Mouse (Mus musculus): Measurements from ENCODE around the gene Polr2m. TPM values are rescaled to one million over a fixed set of nuclear protein-coding genes. Genes with fewer than 3 reads are reported as not detected.
A peak's percentile ranks its signal among the peaks of the same experiment; 100 is the strongest.
"Not testable (repeated sequence)": the region's sequence is repeated elsewhere in the genome, so short reads cannot be mapped to it uniquely, and the experiment has no call there.

Polr2m gene
- polyA plus RNA-seq, 1 experiment from 2014 or later, result 585 TPM

- WGBS, result 68% methylated on average over 15 of the region's 15 CpGs
- 0 out of 2 replicates have a peak, but pooled peaks cover 8% of the 10 kb centered on the region for H3K27me3 ChIP-seq (replicated peaks; ENCODE audit: low read depth, poor library complexity, severe bottlenecking)
- peaks cover 44% of the 10 kb centered on the region for H3K4me1 ChIP-seq
- peak overlapping the region; percentile 67 for H3K27ac ChIP-seq (replicated peaks)
- H3K4me3 ChIP-seq, result no peak overlapping the region
- no peaks in the 10 kb centered on the region for H3K36me3 ChIP-seq (replicated peaks)
- no peak for DNase-seq (ENCODE audit: low spot score)
- no peaks in the 10 kb centered on the region for H3K9me3 ChIP-seq
Observed at GRCm38 (mm10) chr9:71492296-71493025, 6.7 kb upstream of the Polr2m start.

DNA sequence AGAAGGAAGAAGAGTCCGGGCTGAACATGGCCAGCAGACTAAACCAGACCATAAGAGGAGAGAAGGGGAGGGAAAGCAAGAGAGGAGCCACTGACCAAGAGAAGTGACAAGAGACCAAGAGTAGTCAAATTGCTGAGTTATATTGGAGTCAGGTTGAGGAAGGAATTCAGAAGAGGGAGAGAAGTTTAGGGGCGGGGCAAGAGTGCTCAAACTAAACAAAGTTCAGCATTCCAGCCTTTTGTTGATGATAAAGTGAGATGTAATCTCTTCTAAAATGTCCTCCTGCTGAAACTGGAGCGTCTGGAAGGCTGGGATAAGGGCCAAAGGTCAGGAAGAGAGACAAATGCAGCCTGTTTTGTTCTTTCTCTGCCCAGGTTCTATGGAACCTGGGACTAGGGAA, 4.3 kb upstream of the Polr2m start:
- 0 out of 2 replicates have a peak, but pooled peaks cover 9% of the 10 kb centered on the region for H3K27me3 ChIP-seq (replicated peaks; ENCODE audit: low read depth, poor library complexity, severe bottlenecking)
- H3K4me1 ChIP-seq, result peaks cover 40% of the 10 kb centered on the region
- H3K27ac ChIP-seq (replicated peaks), result peak overlapping the region; percentile 7; the same call in 1 of the 2 replicates
- no peaks in the 10 kb centered on the region for H3K36me3 ChIP-seq (replicated peaks)
- no peak overlapping the region for H3K4me3 ChIP-seq
- H3K9me3 ChIP-seq, result no peaks in the 10 kb centered on the region
- WGBS, result 54% methylated on average over 3 of the region's 3 CpGs
- no peak for DNase-seq (ENCODE audit: low spot score)

- 42% methylated on average over 7 of the region's 7 CpGs for WGBS
Observed at GRCm38 (mm10) chr9:71486127-71486526, 392 bp upstream of the Polr2m start.

DNA sequence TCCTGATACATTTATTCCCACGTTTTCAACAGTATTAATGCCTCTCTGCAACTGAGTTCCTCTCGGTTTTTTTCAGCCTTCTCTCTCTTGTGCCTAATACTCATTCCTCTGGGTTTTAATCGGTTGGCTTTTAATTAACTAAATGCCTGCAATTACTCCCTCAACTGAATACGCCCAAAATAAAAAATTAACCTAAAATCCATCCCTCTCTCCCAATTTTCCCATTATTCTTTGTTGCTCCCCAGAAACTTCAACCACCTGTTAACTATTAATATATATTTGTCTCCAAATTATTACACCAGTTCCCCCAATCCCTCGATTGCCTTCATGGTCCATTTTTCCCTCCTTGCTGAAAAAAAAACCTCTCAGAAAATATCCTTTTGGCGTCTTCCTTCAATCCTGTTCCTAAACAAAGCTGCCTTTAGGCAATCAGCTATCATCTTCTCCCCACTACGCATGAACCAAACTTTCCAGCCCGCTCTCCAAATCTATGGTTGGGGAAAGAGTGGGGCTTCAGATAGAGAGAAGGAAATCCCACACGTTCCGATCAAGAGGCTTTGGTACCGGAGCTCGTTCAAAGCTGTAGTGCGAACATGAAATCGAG, 762 bp downstream of the Polr2m start:
- Histone ChIP-seq H3K4me1 (peaks cover 15% of the 10 kb centered on the region), H3K36me3 (replicated peaks) (peaks cover 42% of the 10 kb centered on the region), H3K27ac (replicated peaks) (peak overlapping the region; percentile 100), H3K27me3 (replicated peaks; ENCODE audit: low read depth, poor library complexity, severe bottlenecking) (0 out of 2 replicates have a peak, but pooled peaks cover 9% of the 10 kb centered on the region), H3K4me3 (peak overlapping the region; percentile 98), H3K9me3 (no peaks in the 10 kb centered on the region)
- WGBS, result 2% methylated on average over 14 of the region's 14 CpGs
- no peak for DNase-seq (ENCODE audit: low spot score)

More at GRCm38 (mm10) chr9:71486127-71486526, 392 bp upstream of the Polr2m start:
- no peak for DNase-seq (ENCODE audit: low spot score)
- 0 out of 2 replicates have a peak, but pooled peaks cover 9% of the 10 kb centered on the region for H3K27me3 ChIP-seq (replicated peaks; ENCODE audit: low read depth, poor library complexity, severe bottlenecking)
- no peaks in the 10 kb centered on the region for H3K9me3 ChIP-seq
- H3K36me3 ChIP-seq (replicated peaks), result peaks cover 31% of the 10 kb centered on the region
- H3K4me1 ChIP-seq, result peaks cover 21% of the 10 kb centered on the region
- H3K27ac ChIP-seq (replicated peaks), result peak overlapping the region; percentile 100
- peak overlapping the region; percentile 98 for H3K4me3 ChIP-seq

DNA sequence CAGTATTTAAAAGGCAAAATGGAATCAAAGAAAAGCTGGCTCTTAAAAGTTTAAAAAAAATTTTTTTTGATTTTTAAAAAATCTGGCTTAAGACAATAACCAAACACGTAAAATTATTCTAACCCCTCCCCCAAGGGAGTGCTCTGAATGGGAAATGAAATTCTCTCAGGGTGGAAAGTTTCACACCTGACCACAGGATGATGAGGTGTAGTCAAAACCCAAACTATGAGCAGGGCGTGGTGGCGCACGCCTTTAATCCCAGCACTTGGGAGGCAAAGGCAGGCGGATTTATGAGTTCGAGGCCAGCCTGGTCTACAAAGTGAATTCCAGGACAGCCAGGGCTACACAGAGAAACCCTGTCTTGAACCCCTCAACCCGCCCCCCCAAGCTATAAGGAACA, 1.9 kb downstream of the Polr2m start:
- H3K27ac ChIP-seq (replicated peaks); H3K27me3 ChIP-seq (replicated peaks; ENCODE audit: low read depth, poor library complexity, severe bottlenecking); DNase-seq (ENCODE audit: low spot score); H3K4me1 ChIP-seq; H3K9me3 ChIP-seq: not testable (repeated sequence)
- peaks cover 53% of the 10 kb centered on the region for H3K36me3 ChIP-seq (replicated peaks)
- WGBS, result 89% methylated on average over 7 of the region's 7 CpGs
- peak overlapping the region; percentile 98 for H3K4me3 ChIP-seq

- WGBS, result 96% methylated on average over 2 of the region's 2 CpGs
- H3K27ac ChIP-seq (replicated peaks), result no peak overlapping the region
- H3K27me3 ChIP-seq (replicated peaks; ENCODE audit: low read depth, poor library complexity, severe bottlenecking), result no peaks in the 10 kb centered on the region
- peaks cover 6% of the 10 kb centered on the region; the same call in 1 of the 2 replicates for H3K4me1 ChIP-seq
- H3K9me3 ChIP-seq, result peaks cover 6% of the 10 kb centered on the region; the same call in 1 of the 2 replicates
- no peak overlapping the region for H3K4me3 ChIP-seq
- H3K36me3 ChIP-seq (replicated peaks), result peaks cover 89% of the 10 kb centered on the region
- DNase-seq (ENCODE audit: low spot score), result no peak
Observed at GRCm38 (mm10) chr9:71480305-71480704, 5.4 kb downstream of the Polr2m start.

- 95% methylated on average over 9 of the region's 9 CpGs for WGBS
- peaks cover 6% of the 10 kb centered on the region; the same call in 1 of the 2 replicates for H3K4me1 ChIP-seq
- DNase-seq (ENCODE audit: low spot score), result no peak
- H3K27me3 ChIP-seq (replicated peaks; ENCODE audit: low read depth, poor library complexity, severe bottlenecking), result no peaks in the 10 kb centered on the region
- H3K27ac ChIP-seq (replicated peaks), result no peak overlapping the region
- no peak overlapping the region for H3K4me3 ChIP-seq
- peaks cover 6% of the 10 kb centered on the region; the same call in 1 of the 2 replicates for H3K9me3 ChIP-seq
- peaks cover 98% of the 10 kb centered on the region for H3K36me3 ChIP-seq (replicated peaks)
Observed at GRCm38 (mm10) chr9:71479413-71479812, 6.3 kb downstream of the Polr2m start.

DNA sequence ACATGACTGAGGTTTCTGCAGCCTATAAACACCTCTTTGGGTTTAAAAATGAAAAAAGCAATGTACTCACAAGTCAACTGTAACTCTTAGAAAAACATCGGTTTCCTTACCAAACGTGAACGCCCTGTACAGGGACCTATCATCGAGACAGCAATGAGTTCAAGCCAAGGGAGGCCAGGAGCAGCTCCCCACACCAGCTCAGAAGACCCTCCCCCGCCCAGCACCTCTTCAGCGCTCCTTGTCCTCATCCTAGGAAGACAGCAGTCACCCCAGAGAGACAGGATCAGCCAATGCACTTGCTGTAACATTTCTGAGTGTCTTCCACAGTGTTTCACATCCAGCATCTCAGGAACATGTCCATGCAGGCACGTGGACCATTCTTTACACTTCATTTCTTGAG, 7.1 kb downstream of the Polr2m start:
- Histone ChIP-seq H3K4me1 (no peaks in the 10 kb centered on the region), H3K27ac (replicated peaks) (no peak overlapping the region), H3K36me3 (replicated peaks) (peaks cover 100% of the 10 kb centered on the region), H3K4me3 (no peak overlapping the region), H3K27me3 (replicated peaks; ENCODE audit: low read depth, poor library complexity, severe bottlenecking) (no peaks in the 10 kb centered on the region), H3K9me3 (peaks cover 6% of the 10 kb centered on the region; the same call in 1 of the 2 replicates)
- 95% methylated on average over 7 of the region's 7 CpGs for WGBS
- no peak for DNase-seq (ENCODE audit: low spot score)

- no peak for DNase-seq (ENCODE audit: low spot score)
- H3K27me3 ChIP-seq (replicated peaks; ENCODE audit: low read depth, poor library complexity, severe bottlenecking), result no peaks in the 10 kb centered on the region
- H3K9me3 ChIP-seq, result peaks cover 6% of the 10 kb centered on the region; the same call in 1 of the 2 replicates
- H3K4me3 ChIP-seq, result no peak overlapping the region
- no peak overlapping the region for H3K27ac ChIP-seq (replicated peaks)
- H3K36me3 ChIP-seq (replicated peaks), result peaks cover 85% of the 10 kb centered on the region
- WGBS, result 96% methylated on average over 3 of the region's 3 CpGs
- no peaks in the 10 kb centered on the region for H3K4me1 ChIP-seq
Observed at GRCm38 (mm10) chr9:71476601-71477000, 9.1 kb downstream of the Polr2m start.

- Histone ChIP-seq H3K4me3 (no peak overlapping the region), H3K36me3 (replicated peaks) (peaks cover 78% of the 10 kb centered on the region), H3K9me3 (peaks cover 6% of the 10 kb centered on the region; the same call in 1 of the 2 replicates), H3K27ac (replicated peaks) (no peak overlapping the region), H3K27me3 (replicated peaks; ENCODE audit: low read depth, poor library complexity, severe bottlenecking) (no peaks in the 10 kb centered on the region), H3K4me1 (no peaks in the 10 kb centered on the region)
- 92% methylated on average over 4 of the region's 4 CpGs for WGBS
- DNase-seq (ENCODE audit: low spot score), result no peak
Observed at GRCm38 (mm10) chr9:71475536-71475935, 10.2 kb downstream of the Polr2m start.

- no peak overlapping the region for H3K27ac ChIP-seq (replicated peaks)
- 78% methylated on average over 4 of the region's 4 CpGs for WGBS
- H3K27me3 ChIP-seq (replicated peaks; ENCODE audit: low read depth, poor library complexity, severe bottlenecking), result no peaks in the 10 kb centered on the region
- H3K36me3 ChIP-seq (replicated peaks), result 0 out of 2 replicates have a peak, but pooled peaks cover 3% of the 10 kb centered on the region
- H3K4me1 ChIP-seq, result peaks cover 8% of the 10 kb centered on the region
- no peak overlapping the region for H3K4me3 ChIP-seq
- H3K9me3 ChIP-seq, result no peaks in the 10 kb centered on the region
- no peak for DNase-seq (ENCODE audit: low spot score)
Observed at GRCm38 (mm10) chr9:71467434-71467833, 18.3 kb downstream of the Polr2m start.

- DNase-seq (ENCODE audit: low spot score), result peak; percentile 40
Observed at GRCm38 (mm10) chr9:71466111-71466510, 19.6 kb downstream of the Polr2m start.

More at GRCm38 (mm10) chr9:71466111-71466510, 19.6 kb downstream of the Polr2m start:
- Histone ChIP-seq H3K4me1 (peaks cover 10% of the 10 kb centered on the region), H3K27me3 (replicated peaks; ENCODE audit: low read depth, poor library complexity, severe bottlenecking) (no peaks in the 10 kb centered on the region), H3K27ac (replicated peaks) (no peak overlapping the region), H3K36me3 (replicated peaks) (0 out of 2 replicates have a peak, but pooled peaks cover 2% of the 10 kb centered on the region), H3K4me3 (no peak overlapping the region), H3K9me3 (no peaks in the 10 kb centered on the region)
- 81% methylated on average over 3 of the region's 3 CpGs for WGBS
